Comparison of ENCODE assay signal across 8 mouse cellular contexts in genomic region chr12:35191698-35192425, GRCm38 (mm10).
DNase-seq lines count a peak whose midpoint lies in the region; ATAC-seq lines count a peak whose summit lies in the region.

No protein-coding gene starts in this region.

- H3K4me1 ChIP-seq in embryonic facial prominence, embryonic 12.5 days: peaks cover 3% of the 10 kb centered on the region; the same call in 1 of the 2 replicates
- no peaks in the 10 kb centered on the region for H3K4me1 ChIP-seq in heart, embryonic 10.5 days
- no peaks in the 10 kb centered on the region for H3K4me1 ChIP-seq in limb, embryonic 11.5 days (ENCODE audit: control insufficient read depth, insufficient read depth, low read length)
- no peaks in the 10 kb centered on the region for H3K4me1 ChIP-seq in stomach, embryonic 15.5 days

- peak; percentile 47; the same call in 1 of the 2 replicates for ATAC-seq in embryonic facial prominence, embryonic 12.5 days (ENCODE audit: insufficient number of reproducible peaks, insufficient read depth, low FRiP score, low TSS enrichment)
- ATAC-seq in limb, embryonic 11.5 days (ENCODE audit: insufficient number of reproducible peaks, low FRiP score, low TSS enrichment, low read depth): peak; percentile 57; the same call in 1 of the 2 replicates
- no peak for ATAC-seq in stomach, embryonic 15.5 days (ENCODE audit: insufficient read depth, low FRiP score, low read depth)

- H3K36me3 ChIP-seq in embryonic facial prominence, embryonic 12.5 days: no peaks in the 10 kb centered on the region
- no peaks in the 10 kb centered on the region for H3K36me3 ChIP-seq in heart, embryonic 10.5 days
- no peaks in the 10 kb centered on the region for H3K36me3 ChIP-seq in limb, embryonic 11.5 days (ENCODE audit: control insufficient read depth, insufficient read depth, low read length)
- no peaks in the 10 kb centered on the region for H3K36me3 ChIP-seq in stomach, embryonic 15.5 days

- 42% methylated on average over 17 of the region's 17 CpGs for WGBS in embryonic facial prominence, embryonic 12.5 days
- WGBS in heart, embryonic 10.5 days: 55% methylated on average over 17 of the region's 17 CpGs
- 47% methylated on average over 17 of the region's 17 CpGs for WGBS in limb, embryonic 11.5 days
- 45% methylated on average over 17 of the region's 17 CpGs for WGBS in stomach, embryonic 15.5 days

- H3K27me3 ChIP-seq in embryonic facial prominence, embryonic 12.5 days: no peaks in the 10 kb centered on the region
- no peaks in the 10 kb centered on the region for H3K27me3 ChIP-seq in heart, embryonic 10.5 days (ENCODE audit: insufficient read depth, poor library complexity, severe bottlenecking)
- no peaks in the 10 kb centered on the region for H3K27me3 ChIP-seq in limb, embryonic 11.5 days (ENCODE audit: control insufficient read depth, insufficient read depth, low read length)
- no peaks in the 10 kb centered on the region for H3K27me3 ChIP-seq in stomach, embryonic 15.5 days (replicated peaks)

- DNase-seq in A20 (ENCODE audit: low read depth, low spot score): peak; percentile 72
- peak; percentile 75 for DNase-seq in adrenal gland, postnatal 25 days
- DNase-seq in heart, embryonic 10.5 days (ENCODE audit: low spot score): no peak
- DNase-seq in kidney, adult 8-10 months: peak; percentile 41 to 72
- peak; percentile 89 for DNase-seq in limb, embryonic 11.5 days (ENCODE audit: low spot score)
- DNase-seq in naive thymus-derived CD4-positive, alpha-beta T cell, adult 2 months (ENCODE audit: low read depth): peak; percentile 74

- H3K9me3 ChIP-seq in embryonic facial prominence, embryonic 12.5 days: no peaks in the 10 kb centered on the region
- H3K9me3 ChIP-seq in heart, embryonic 10.5 days: no peaks in the 10 kb centered on the region
- no peaks in the 10 kb centered on the region; the same call in 1 of the 2 replicates for H3K9me3 ChIP-seq in limb, embryonic 11.5 days (ENCODE audit: control insufficient read depth, low read length)
- no peaks in the 10 kb centered on the region for H3K9me3 ChIP-seq in stomach, embryonic 15.5 days

- no peak overlapping the region for H3K4me3 ChIP-seq in embryonic facial prominence, embryonic 12.5 days
- peak overlapping the region; percentile 40; the same call in 1 of the 2 replicates for H3K4me3 ChIP-seq in heart, embryonic 10.5 days
- H3K4me3 ChIP-seq in limb, embryonic 11.5 days (ENCODE audit: low read depth, low read length): no peak overlapping the region
- no peak overlapping the region for H3K4me3 ChIP-seq in stomach, embryonic 15.5 days (replicated peaks)

- peak overlapping the region; percentile 46 for H3K4me2 ChIP-seq in embryonic facial prominence, embryonic 12.5 days (replicated peaks)
- peak overlapping the region; percentile 31; the same call in 1 of the 2 replicates for H3K4me2 ChIP-seq in limb, embryonic 11.5 days (ENCODE audit: low read depth, severe bottlenecking)
- H3K4me2 ChIP-seq in stomach, embryonic 15.5 days: peak overlapping the region; percentile 41; the same call in 1 of the 2 replicates

- no peak overlapping the region for H3K9ac ChIP-seq in embryonic facial prominence, embryonic 12.5 days
- H3K9ac ChIP-seq in limb, embryonic 11.5 days (ENCODE audit: low read length): no peak overlapping the region
- H3K9ac ChIP-seq in stomach, embryonic 15.5 days: no peak overlapping the region

- no peak overlapping the region for H3K27ac ChIP-seq in embryonic facial prominence, embryonic 12.5 days
- H3K27ac ChIP-seq in heart, embryonic 10.5 days: no peak overlapping the region
- H3K27ac ChIP-seq in limb, embryonic 11.5 days (replicated peaks; ENCODE audit: low read depth, low read length): no peak overlapping the region
- no peak overlapping the region for H3K27ac ChIP-seq in stomach, embryonic 15.5 days
